Mouse (Mus musculus): ENCODE results near the gene B230219D22Rik.
A peak's percentile ranks its signal among the peaks of the same experiment; 100 is the strongest.
"Not testable (repeated sequence)": the region's sequence is repeated elsewhere in the genome, so short reads cannot be mapped to it uniquely, and the experiment has no call there.

Gene B230219D22Rik

DNA sequence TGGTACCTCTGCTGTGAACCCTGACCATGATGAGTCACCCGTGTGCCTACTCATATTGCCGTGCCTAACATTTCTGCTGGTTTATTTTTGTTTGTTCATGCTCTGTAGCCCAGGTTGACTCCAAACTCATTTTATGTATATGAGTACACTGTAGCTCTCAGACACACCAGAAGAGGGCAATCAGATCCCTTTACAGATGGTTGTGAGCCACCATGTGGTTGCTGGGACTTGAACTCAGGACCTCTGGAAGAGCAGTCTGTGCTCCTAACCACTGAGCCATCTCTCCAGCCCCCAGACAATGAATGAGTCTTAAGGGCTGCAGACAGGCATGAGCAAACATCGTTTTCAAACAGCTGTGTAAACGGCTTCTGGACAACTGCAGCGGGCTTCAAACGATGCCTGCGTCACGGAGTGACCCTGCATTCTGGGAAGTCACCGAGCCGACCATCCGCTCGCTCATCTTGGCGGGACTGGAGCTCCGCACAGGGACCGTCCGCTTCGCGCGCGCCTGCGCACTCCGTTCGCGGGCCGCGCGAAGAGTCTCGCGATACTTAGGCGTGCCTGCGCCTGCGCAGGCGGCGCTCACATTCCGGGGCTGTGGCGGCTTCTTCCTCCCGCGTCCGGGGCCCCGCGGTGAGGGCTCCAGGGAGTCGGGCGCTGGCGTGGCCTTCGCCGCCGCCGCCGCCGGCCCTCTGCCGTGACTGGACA lies at the start of gene B230219D22Rik:
Gene B230219D22Rik (plus strand): TSS at position 590 of the 708 bp plus-strand sequence.
- DNase-seq: peak; percentile 91

DNA sequence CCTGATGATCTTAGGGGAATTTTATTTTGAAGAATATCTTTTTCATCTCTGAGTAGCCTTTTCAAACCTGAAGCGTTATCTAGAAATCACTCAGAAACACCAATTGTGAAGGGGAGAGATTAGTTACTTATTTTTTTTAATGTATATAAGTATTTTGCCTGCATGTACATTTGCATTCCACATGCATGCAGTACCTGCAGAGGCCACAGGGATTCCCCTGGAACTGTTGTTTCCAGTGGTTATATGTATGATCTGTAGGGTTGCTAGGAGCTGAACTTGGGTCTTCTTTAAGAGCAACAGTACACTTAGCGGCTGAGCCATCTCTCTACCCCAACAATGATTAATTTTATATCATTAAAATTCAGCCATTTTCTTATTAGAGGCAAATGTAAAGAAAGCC lies 48.4 kb upstream of the B230219D22Rik start:
- no peak for DNase-seq

DNA sequence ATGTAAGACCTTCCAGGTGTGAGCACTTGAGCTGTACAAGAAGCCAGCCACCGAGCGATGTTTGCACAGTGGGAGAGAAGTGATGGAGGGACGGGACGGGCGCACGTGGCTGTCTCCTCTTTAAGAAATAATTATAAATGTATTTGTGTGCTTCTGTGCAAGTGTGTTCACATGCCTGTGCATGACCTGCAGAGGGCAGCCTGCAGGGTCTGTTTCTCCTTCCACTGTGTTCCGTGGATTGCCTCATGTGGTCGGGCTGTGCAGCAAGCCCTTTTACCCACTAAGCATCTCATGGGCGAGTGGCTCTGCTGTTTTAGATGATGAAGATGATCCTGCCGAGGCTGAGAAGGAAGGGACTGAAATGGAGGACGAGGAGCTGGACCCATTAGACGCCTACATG lies 42.8 kb upstream of the B230219D22Rik start:
- DNase-seq: no peak

DNA sequence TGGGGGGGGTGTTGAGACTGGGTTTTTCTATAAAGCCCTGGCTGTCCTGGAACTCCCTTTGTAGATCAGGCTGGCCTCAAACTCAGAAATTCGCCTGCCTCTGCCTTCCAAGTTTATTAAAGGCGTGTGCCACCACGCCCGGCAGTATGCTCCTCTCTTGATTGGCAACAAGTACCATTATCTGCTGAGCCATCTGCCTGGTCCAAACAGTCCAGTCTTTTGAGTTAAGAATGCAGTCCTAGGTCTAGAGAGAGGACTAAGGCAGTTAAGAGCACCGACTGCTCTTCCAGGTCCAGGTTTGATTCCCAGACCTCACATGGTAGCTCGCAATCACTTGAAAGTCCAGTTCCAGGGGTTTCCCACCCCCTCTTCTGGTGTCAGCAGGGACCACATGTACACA lies 41.9 kb upstream of the B230219D22Rik start:
- DNase-seq: no peak

DNA sequence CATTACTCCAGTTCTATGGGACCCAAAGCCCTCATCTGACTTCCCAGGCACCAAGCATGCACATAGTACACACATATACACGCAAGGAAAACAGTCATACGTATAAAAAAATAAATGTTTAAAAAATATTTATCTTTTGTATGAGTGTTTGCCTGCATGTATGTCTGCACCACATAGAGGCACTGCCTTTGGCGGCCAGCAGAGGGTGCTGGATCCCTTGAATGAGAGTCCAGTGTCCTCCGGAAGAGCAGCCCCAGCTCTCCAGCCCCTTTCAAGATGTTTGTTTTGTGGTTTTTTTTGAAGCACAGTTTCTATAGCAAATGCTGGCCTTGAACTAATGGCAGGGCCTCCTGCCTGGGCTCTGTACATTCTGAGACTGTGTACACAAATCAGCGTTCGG lies 24.4 kb upstream of the B230219D22Rik start:
- DNase-seq: peak; percentile 34

DNA sequence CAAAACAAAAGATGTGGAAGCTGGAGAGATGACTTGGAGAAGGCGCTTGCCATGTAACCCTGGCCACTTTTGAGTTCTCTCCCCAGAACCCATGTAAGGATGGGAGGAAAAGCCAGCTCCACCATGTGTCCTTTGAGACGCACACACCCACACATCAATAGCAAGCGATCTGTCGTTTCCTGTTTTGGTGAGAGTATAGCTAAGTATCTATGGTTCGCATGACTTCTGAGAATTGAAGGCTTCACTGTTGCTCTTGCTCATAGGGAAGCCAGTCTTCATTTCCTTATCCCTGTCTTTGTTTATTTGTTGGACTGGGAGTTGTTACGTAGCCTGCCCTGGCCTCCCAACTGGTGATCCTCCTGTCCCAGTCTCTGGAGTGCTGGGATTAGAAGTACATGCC lies 20.2 kb upstream of the B230219D22Rik start:
- no peak for DNase-seq

DNA sequence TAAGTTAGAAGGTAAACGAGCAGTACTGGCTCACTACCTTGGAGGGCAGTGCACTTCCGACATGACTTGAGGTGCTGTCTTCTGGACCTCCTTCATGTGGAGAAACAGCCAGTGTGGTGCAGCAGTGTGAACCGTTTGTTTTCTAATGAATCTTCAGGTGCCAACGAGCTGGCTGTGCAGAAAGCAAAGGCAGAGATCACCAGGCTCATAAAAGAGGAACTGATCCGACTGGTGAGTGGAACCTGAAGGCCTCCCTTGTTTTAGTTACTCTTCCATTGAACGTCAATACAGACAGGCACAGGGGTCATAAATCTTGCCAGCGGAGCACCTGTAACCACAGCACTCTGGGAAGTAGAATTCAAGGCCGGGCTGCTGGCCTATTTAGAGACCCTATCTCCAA lies 15.6 kb upstream of the B230219D22Rik start:
- DNase-seq: no peak

DNA sequence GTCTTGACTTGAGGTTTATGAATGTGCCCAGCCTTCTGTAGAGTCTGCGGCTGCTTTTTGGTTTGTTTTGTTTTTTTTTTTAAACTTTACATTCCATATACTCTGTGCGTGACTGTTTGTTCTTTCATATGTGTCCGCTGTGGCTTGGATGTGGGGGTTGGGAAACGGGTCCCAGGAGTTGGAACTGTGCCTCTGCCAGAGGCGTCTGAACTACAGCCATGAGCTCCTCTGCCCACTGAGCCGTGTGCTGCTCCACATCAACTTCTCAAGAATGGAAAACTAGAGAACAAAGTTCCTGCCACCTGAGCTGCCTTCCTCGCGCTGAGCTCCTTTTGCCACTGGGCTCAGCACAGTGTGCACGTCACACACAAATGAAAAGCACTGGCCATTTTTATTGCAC lies 10.7 kb upstream of the B230219D22Rik start:
- DNase-seq: no peak

DNA sequence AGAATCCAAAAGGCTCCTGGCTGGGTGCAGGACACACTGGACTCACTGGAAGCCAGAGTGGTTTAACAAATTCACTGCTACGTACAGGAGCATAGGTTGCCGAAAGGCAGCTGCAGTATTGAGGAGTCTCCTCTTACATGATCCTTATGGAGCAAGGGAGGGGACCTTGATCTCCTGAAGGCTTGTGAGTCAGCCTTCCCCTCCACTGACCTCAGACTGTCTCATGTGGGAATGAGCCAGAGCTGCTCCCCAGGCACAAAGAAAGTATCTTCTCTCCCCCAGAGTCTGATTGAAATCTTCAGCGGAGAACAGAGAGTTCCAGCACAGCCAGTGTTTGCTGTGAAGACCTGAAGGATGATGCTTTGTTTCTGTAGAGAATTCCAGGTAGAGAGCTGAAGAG lies 9.3 kb upstream of the B230219D22Rik start:
- DNase-seq: no peak

DNA sequence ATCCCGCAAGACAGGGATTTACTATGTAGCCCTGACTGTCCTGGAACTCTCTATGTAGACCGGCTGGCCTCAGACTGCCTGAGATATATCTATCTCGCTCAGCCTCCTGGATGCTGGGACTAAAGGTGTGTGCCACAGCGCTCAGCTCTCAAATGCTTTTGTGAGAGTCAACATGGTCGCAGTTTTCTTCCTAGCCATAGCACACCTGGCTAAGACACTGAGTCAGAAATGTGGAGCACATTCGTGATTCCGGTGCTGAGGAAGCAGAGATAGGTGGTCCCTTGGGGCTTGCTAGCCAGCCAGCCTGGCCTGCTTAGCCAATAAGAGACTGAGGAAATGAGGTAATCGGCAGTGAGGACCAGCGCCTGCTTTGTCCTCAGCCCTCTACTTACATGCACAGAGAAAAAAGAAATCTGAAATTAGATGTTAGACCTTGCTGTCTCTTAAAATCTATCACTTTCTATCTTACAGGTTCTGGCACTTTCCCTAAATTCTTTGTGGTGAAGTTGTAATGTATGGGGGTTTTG lies 6.8 kb upstream of the B230219D22Rik start:
- no peak for DNase-seq

DNA sequence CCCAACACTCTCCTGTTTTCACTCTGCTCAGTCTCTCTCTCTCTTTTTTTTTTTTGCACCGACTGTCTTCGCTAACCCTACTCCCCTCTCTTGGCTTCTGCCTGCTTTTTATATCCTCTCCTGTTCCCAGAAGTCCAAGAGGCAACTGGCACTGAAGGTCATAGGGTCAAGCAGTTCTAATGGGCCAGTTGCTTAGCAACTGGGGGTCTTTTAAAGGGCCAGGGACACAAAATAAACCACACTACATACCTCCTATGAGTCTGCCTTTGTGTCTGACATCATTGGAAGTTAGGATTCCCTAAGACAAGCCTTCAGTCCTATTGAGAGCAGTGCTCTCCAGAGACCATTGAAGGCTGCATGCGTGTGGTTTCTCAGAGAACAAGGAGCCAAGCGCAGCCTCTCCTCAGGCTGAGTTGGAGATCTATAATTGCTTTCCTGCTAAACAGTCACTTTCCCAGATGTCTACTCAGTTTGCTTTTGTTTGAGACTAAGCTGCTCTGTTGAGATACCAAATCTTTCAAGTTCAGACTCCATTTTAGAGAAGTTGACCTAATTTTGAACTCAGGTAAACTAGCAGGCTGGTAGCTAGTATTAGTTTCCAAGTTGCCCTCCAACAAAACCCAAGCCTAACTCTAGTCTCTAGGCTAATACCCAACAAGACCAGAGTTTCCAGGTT lies 4.9 kb upstream of the B230219D22Rik start:
- DNase-seq: no peak

DNA sequence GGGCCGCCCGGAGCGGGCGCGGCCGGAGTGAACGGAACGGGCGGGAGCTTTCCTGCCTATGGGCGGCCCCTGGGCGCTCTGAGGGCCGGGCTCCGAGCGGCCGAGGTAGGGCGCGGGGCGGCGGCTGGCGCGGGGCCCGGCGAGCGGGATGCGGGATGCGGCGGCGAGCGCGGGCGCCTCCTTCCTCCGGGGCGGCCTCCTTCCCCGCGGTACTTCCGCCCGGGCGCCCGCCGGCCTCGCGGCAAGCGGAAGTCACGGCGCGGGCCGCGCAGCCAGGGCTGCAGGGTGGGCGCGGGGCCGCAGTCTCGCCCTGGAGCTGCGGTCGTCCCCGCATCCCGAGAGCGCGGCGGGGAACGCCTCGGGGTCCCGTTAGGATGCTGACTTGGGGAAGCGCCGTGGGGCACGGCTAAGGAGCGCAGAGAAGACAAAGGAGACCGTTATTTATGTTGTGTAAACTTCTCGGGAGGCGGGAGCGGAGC lies 358 bp downstream of the B230219D22Rik start:
- peak; percentile 52 for DNase-seq

DNA sequence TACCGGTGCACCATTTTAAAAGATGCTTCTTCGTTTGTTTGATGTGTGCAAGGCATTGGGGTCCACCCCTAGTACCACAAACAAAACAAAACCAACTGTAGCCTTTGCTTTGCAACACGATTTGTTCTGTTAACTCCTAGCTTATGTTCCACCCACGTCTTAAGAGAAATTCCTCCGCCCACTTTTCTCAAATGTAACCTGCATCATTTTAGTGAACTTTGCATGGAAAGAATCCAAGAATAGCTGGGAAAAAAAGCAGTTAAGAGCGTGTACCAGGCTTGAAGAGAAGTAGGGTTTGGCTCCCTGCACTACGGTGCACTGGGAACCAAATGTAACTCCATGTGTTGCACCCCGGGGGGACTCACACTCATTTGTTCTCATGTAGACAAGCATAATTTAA lies 1.2 kb downstream of the B230219D22Rik start:
- no peak for DNase-seq

DNA sequence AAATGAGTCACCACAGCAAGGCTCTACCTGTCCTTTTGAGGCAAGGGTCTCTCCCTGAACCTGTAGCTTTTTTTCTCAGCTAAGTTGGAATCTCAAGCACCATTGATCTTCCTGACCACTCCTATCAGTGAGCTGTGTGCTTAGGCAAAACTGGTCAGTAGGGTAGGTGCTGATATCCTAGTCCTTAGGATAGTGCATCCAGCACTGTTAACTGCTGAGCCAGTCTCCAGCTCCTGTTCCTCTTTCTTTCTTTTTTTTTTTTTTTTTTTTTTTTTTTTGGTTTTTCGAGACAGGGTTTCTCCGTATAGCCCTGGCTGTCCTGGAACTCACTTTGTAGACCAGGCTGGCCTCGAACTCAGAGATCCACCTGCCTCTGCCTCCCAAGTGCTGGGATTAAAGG lies 3.1 kb downstream of the B230219D22Rik start:
- not testable (repeated sequence) for DNase-seq

DNA sequence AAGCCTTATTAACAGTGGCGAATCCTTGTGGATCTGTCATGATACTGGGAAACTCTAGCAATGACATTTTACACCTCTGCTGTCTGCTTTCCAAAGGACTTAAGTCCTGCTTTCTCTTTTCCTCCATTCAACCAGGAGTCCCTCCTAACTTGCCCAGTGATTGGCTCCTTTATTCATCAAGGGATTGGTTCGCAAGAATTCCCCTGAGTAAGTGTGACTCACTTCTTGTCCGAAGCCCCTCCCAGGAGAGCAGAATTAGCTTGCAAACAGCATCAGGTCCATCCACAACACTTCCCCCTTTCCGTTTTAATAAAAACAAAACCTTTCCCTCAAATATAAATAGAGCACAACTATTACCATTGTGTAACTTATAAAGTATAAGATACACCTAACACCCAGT lies 11.4 kb downstream of the B230219D22Rik start:
- DNase-seq: no peak

DNA sequence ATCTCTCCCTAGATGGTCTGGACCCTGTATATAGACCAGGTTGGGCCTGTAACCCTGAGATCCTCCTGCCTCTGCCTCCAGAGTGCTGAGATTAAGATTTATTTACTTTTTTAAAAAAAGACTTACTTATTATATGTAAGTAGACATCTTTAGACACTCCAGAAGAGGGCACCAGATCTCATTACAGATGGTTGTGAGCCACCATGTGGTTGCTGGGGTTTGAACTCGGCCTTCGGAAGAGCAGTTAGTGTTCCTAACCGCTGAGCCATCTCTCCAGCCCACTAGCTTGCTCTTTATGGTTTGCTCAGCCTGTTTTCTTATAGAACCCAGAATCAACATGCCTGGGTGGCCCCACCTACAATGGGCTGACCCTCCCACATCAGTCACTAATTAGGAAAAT lies 19.9 kb downstream of the B230219D22Rik start:
- DNase-seq: no peak

DNA sequence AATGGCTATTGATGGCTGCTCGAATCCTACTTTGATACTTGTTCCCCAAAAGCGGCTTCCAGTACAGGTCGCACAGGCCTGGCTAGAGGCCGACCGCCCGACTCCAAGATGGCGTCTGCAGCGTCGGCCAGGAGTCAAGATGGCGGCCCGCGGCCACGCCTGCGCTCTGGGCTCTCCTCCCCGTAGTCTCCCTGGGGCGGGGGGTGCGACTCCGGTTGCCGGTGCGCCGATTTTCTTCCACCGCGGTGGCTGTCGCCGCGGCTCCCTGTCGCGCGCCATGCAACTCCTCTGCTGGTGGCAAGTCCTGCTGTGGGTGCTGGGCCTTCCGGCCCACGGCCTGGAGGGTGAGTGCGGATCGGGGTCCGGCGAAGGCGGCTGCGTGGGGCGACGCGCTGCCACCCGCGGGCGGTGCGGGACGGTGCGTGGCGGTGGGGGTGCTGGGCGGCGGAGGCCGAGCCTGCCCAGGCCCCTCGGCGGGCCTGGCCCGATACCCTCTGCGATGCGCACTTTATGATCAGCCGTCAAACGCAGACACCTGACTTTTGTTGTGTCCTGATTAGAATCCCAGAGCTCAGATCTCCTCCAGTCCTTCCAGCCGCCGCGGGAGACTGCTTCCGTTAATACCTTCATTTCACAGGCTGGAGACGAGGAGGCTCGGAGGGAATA lies 21.7 kb downstream of the B230219D22Rik start, which contains the start of gene Txndc15:
Gene Txndc15 (plus strand): TSS at position 150 of the 666 bp plus-strand sequence.
- DNase-seq: peak; percentile 88

DNA sequence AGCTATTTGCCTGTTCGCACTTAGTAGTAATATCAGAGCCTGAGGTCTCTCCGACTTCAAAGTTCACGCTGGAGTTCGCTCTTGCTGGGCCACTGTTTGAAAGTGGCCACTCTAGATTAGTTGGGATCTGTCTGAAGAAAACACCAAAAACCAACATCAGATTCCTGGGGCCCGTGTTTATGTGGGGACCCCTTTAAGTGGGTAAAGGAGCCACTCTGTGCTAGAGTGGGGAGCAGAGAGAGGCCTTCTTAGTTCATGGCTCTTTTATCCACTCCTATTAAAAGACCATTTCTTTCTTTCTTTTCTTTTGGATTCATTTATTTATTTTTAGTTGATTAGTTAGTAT lies 22.2 kb downstream of the B230219D22Rik start:
- DNase-seq: no peak

DNA sequence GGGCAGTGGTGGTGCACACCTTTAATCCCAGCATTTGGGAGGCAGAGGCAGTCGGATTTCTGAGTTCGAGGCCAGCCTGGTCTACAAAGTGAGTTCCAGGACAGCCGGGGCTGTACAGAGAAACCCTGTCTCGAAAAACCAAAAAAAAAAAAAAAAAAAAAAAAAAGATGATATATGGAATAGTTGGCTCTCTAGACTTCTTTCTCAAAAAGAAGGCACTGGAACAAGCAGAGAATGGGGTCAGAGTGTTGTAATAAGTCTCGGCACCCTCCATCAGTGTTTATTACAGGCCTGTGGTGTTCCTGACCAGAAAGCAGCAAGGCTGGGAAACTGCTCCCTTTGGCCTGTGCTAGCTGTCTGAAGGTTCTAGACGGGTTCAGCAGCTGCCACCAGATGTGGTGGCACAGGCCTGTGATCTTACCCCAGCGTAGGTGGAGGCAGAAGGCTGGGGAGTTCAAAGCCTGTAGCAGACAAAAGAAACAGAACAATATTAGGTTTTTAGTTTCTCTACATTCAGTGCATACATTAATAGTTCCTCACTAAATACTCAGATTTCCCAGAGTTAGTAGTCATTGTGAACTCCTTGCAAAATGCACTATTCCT lies 23.1 kb downstream of the B230219D22Rik start:
- DNase-seq: no peak

DNA sequence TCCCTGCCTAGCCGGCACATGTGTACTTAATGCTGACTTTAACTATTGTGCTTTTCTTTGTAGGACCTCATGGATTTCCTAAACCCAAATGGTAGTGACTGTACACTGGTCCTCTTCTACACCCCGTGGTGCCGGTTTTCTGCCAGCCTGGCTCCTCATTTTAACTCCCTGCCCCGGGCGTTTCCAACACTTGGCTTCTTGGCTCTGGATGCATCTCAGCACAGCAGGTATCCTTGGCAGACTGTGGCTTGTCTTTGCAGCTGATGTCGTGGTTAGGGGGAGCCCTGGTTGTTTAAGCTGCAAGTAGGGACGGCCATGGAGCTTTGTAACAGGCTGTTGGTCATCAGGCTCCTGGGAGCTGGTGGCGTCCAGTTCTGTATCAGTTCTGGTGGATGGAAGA lies 28.6 kb downstream of the B230219D22Rik start:
- no peak for DNase-seq

DNA sequence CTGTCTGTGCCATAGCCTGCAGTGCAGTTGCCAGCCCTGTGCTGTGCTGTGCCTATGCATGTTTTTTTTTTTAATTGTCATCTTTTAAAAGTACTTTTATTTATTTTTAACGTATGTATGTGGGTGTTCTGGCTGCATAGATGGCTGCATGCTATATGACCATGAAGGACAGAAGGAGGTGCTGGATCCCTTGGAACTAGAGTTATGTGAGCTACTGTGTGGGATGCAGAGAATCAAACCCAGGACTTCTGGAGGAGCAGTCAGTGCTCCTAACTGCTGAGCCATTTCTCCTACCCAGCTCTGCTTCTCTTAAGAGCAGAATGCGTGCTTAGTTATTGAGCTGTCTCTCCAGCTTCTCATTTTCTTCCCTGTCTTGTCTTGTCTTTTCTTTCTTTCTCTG lies 29.1 kb downstream of the B230219D22Rik start:
- no peak for DNase-seq

DNA sequence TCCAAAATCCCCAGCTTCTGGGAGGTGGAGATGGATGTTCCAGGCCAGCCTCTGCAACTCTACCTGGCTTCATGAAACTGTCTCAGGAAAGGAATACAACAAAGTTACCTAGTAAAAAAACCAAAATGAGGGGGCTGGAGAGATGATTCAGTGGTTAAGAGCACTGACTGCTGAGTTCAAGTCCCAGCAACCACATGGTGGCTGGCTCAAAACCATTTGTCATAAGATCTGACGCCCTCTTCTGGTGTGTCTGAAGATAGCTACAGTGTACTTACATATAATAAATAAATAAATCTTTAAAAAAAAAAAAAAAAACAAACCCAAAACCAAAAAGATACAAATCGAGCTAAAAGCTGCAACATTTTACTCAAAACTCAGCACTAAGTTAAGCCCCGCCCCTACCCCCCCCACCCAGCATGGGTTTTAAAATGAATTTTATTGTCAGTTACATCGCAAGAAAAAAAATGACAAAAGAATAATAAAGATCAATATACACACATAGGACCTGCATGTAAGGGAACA lies 33.7 kb downstream of the B230219D22Rik start:
- no peak for DNase-seq
